Mouse (Mus musculus): ENCODE data around the gene Tmtc2. TPM values are rescaled to one million over a fixed set of nuclear protein-coding genes. Genes with fewer than 3 reads are reported as not detected.

Tmtc2 gene
- polyA plus RNA-seq, 1 experiment from 2014 or later: 1.3 TPM

DNA sequence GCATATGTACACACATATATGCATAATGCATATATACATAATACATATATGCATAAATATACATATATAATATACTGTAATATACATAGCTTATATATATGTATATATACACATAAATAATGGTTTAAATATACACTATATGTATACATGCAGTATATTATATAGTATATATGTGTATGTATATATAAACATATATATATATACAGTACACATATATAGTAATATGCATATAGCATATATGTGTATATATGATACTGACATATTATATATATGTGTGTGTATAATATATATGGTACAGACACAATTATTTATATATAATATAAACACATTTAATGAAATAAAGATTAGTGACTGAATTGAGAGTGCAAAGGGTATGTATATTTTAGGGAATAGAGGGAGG is 420.5 kb downstream of the Tmtc2 start:
- Histone ChIP-seq H3K36me3 (replicated peaks; ENCODE audit: insufficient read depth, low read length) (no peaks in the 10 kb centered on the region), H3K27me3 (ENCODE audit: insufficient read depth, low read length) (no peaks in the 10 kb centered on the region), H3K9ac (replicated peaks) (no peak overlapping the region), H3K9me3 (ENCODE audit: low read length) (no peaks in the 10 kb centered on the region), H3K27ac (ENCODE audit: low read depth) (no peak overlapping the region), H3K4me1 (ENCODE audit: insufficient read depth) (no peaks in the 10 kb centered on the region), H3K4me3 (ENCODE audit: low read depth, low read length) (no peak overlapping the region), H3K4me2 (ENCODE audit: low read depth, low read length) (no peak overlapping the region)
- DNase-seq: no peak
- TF ChIP-seq EP300 (IDR thresholded peaks at IDR 0.05; ENCODE audit: low read depth): no peak
- no peak for TF ChIP-seq CTCF (IDR thresholded peaks at IDR 0.05; ENCODE audit: low read depth)
- ATAC-seq: no peak

- H3K27me3 ChIP-seq (ENCODE audit: insufficient read depth, low read length): no peaks in the 10 kb centered on the region
- ATAC-seq (no peak), DNase-seq (no peak)
- no peak overlapping the region for H3K9ac ChIP-seq (replicated peaks)
- WGBS (ENCODE audit: insufficient replicate concordance): 39% methylated on average over 4 of the region's 4 CpGs
- no peaks in the 10 kb centered on the region for H3K9me3 ChIP-seq (ENCODE audit: low read length)
- no peaks in the 10 kb centered on the region for H3K36me3 ChIP-seq (replicated peaks; ENCODE audit: insufficient read depth, low read length)
- no peak for TF ChIP-seq CTCF (IDR thresholded peaks at IDR 0.05; ENCODE audit: low read depth)
- no peak for TF ChIP-seq EP300 (IDR thresholded peaks at IDR 0.05; ENCODE audit: low read depth)
- H3K27ac ChIP-seq (ENCODE audit: low read depth): no peak overlapping the region
- H3K4me3 ChIP-seq (ENCODE audit: low read depth, low read length): no peak overlapping the region
- no peak overlapping the region for H3K4me2 ChIP-seq (ENCODE audit: low read depth, low read length)
- H3K4me1 ChIP-seq (ENCODE audit: insufficient read depth): no peaks in the 10 kb centered on the region
Observed at GRCm38 (mm10) chr10:105144382-105144781, 429.9 kb downstream of the Tmtc2 start.

- TF ChIP-seq EP300 (IDR thresholded peaks at IDR 0.05; ENCODE audit: low read depth) (no peak), CTCF (IDR thresholded peaks at IDR 0.05; ENCODE audit: low read depth) (no peak)
- 62% methylated on average over 3 of the region's 3 CpGs for WGBS (ENCODE audit: insufficient replicate concordance)
- DNase-seq: no peak
Observed at GRCm38 (mm10) chr10:105142201-105142600, 432.1 kb downstream of the Tmtc2 start.

More at GRCm38 (mm10) chr10:105142201-105142600, 432.1 kb downstream of the Tmtc2 start:
- H3K4me1 ChIP-seq (ENCODE audit: insufficient read depth): no peaks in the 10 kb centered on the region
- H3K36me3 ChIP-seq (replicated peaks; ENCODE audit: insufficient read depth, low read length): no peaks in the 10 kb centered on the region
- H3K9ac ChIP-seq (replicated peaks): no peak overlapping the region
- H3K27me3 ChIP-seq (ENCODE audit: insufficient read depth, low read length): no peaks in the 10 kb centered on the region
- H3K9me3 ChIP-seq (ENCODE audit: low read length): no peaks in the 10 kb centered on the region
- H3K4me2 ChIP-seq (ENCODE audit: low read depth, low read length): no peak overlapping the region
- H3K4me3 ChIP-seq (ENCODE audit: low read depth, low read length): no peak overlapping the region
- H3K27ac ChIP-seq (ENCODE audit: low read depth): no peak overlapping the region
- ATAC-seq: no peak
